Mouse (Mus musculus) adrenal gland, postnatal 14 days (tissue): ENCODE measurements around the gene Olfr740. TPM values are rescaled to one million over a fixed set of nuclear protein-coding genes. Genes with fewer than 3 reads are reported as not detected.

ENCODE experiments used
- DNase-seq: peaks from one replicate; pipeline ENCODE4 v3.0.0; 2021; ENCODE audit warnings: mixed read lengths
- long read RNA-seq, 2 experiments: library from polyadenylated mRNA; stranded (forward); transcript quantifications; one replicate each; pipeline ENCODE4 v2.0.0; 2021
- total RNA-seq: library from RNA; stranded (reverse); gene quantifications from 2 replicates; pipeline ENCODE4 v1.2.3, GENCODE M21; 2021

Olfr740 gene
- not detected in 2 replicates for total RNA-seq
- long read RNA-seq, experiment 1: 0 reads
- long read RNA-seq, experiment 2: 0 reads

DNA sequence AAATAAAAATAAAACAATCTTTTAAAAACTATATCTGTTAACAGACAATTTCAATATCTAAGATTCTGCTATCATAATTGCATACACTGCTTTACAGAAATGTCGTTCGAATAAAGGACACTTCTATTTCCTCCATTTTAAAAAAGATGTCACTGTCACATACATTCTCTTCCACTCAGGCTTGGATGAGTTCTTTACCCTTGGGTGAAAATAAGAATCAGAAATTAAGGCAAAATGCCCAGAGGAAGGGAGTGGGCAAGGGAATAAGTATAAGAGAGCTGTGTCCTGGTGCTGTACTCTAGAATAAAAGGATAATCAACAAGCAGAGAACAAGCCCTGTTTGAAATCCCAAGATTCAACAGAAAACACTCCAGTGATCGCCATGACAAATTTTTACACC, at the start of gene Olfr740:
Gene Olfr740, plus strand, starts transcription at position 301 of the 400 bp plus-strand sequence.
- DNase-seq: no peak

DNA sequence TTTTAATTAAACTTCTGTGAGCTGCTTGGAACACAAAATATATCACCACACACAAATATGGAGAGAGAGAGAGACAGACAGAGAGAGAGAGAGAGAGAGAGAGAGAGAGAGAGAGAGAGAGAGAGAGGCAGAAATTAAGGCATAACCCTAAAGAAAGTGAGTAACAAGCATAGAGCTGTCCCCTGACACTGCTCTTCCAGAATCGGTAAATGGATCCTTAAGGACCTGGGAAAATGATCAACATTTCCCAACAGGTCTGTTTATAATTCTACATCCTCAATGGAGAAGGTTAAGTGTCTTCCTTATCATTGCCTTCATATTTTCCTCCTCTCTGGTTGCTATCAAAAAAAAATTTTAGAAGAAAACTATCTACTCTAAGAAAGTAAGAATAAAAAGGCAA, 38.1 kb upstream of the Olfr740 start, which contains the start of gene Olfr738:
Gene Olfr738, plus strand, starts transcription at position 301 of the 400 bp plus-strand sequence.
- DNase-seq: no peak

DNA sequence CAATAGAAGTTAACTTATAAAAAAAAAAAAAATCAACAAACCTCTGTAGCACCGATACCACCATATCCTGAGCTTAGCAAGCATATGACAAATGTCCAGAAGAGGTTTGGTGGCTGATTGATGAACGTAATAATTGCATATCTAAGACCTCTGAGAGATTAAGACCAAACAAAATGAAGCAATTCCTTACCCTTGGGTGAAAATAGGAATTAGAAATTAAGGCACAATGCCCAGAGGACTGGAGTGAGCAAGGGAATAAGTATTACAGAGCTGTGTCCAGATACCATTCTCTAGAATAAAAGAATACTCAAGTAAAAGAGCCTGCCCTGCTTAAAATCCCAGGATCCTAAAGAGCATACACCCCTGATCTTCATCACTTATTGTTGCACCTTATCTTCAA, 27.0 kb upstream of the Olfr740 start, which contains the start of gene Olfr739:
Gene Olfr739, plus strand, starts transcription at position 301 of the 400 bp plus-strand sequence.
- DNase-seq: no peak

DNA sequence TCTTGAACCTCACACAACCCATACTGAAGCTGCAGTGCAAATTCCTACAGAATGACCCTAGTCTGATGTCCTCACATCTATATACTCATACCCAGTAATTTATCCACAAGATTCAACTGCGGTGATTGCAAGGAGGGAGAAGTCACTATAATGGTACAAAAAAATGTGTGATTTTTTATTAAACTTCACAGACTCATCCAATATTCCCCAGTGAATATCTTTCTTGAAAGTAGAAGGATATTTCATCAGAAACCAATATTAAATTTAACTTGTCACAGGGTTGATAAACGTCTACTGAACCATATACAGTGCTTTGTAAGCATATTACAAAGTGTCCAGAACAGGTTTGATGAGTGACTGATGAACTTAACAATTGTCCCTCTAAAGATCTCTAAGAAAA, 27.1 kb downstream of the Olfr740 start, which contains the start of gene Olfr741:
Gene Olfr741, plus strand, starts transcription at position 301 of the 400 bp plus-strand sequence.
- no peak for DNase-seq

DNA sequence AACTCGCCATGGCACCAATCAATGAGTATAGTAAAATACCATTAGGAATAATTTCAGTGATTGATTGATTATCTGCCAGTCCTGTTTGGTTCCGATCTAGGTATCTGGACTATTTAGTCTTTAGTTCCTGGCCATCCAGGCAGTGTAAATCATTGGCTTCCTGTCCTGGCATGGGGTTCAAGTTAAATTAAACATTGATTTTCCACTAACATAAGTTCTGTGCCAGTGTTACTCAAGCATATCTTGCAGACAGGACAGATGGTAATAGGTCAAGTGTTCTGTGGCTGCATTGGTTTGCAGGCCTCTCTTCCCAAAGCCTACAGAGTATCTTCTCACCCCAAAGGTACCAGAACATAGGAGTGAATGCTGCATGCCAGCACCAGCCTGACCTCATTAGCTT, 33.1 kb downstream of the Olfr740 start:
- DNase-seq: no peak

DNA sequence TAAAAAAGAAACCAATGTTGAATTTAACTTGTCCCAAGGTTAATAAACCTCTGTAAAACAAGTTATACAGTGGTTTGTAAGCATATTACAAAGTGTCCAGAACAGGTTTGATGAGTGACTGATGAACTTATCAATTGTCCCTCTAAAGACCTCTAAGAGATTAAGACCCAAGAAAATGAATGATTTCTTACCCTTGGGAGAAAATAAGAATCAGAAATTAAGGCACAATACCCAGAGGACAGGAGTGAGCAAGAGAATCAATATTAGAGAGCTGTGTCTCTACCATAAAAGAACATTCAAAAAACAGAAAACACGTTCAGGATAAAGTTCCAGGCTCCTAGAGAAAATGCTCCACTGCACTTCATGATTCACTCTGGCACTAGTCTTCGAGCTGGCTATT, 58.0 kb downstream of the Olfr740 start, which contains the start of gene Olfr742:
Gene Olfr742, plus strand, starts transcription at position 301 of the 400 bp plus-strand sequence.
- no peak for DNase-seq

Other genes with a start within 250 kb of the Olfr740 start
- gene Olfr731, start 203.7 kb upstream of the Olfr740 start, total RNA-seq: not detected in 2 replicates
- not detected in 2 replicates for gene Olfr732, start 161.3 kb upstream of the Olfr740 start, total RNA-seq
- gene Olfr733, start 144.0 kb upstream of the Olfr740 start, total RNA-seq: not detected in 2 replicates
- gene Olfr734, start 118.8 kb upstream of the Olfr740 start, total RNA-seq: not detected in 2 replicates
- not detected in 2 replicates for gene Olfr735, start 96.7 kb upstream of the Olfr740 start, total RNA-seq
- 0.26 and 0.86 TPM in 2 replicates for gene Tlr11, start 87.6 kb upstream of the Olfr740 start, total RNA-seq
- gene Olfr736, start 64.4 kb upstream of the Olfr740 start, total RNA-seq: not detected in 2 replicates
- gene Olfr738, start 38.0 kb upstream of the Olfr740 start, total RNA-seq: not detected in 2 replicates
- gene Olfr739, start 26.9 kb upstream of the Olfr740 start, total RNA-seq: not detected in 2 replicates
- gene Olfr741, start 27.2 kb downstream of the Olfr740 start, total RNA-seq: not detected in 2 replicates
- gene Olfr742, start 58.1 kb downstream of the Olfr740 start, total RNA-seq: not detected in 2 replicates
- not detected in 2 replicates for gene Olfr743, start 76.3 kb downstream of the Olfr740 start, total RNA-seq
- not detected in 2 replicates for gene Olfr744, start 169.3 kb downstream of the Olfr740 start, total RNA-seq
- not detected in 2 replicates for gene Olfr745, start 193.8 kb downstream of the Olfr740 start, total RNA-seq
- gene Olfr746, start 201.5 kb downstream of the Olfr740 start, total RNA-seq: not detected in 2 replicates
- not detected in 2 replicates for gene Olfr747, start 247.7 kb downstream of the Olfr740 start, total RNA-seq